Mouse (Mus musculus): ENCODE measurements at regions not wholly inside any gene's neighbourhood (a gene's known extent, or its start where the extent isn't known, plus 50 kb on each side); places are given as distances from the start of the nearest gene placed in this dataset.

GRCm38 (mm10) chr12:19387706-19388105 is 566.6 kb upstream of the Gm21863 start:
- peak; percentile 14 to 23 for DNase-seq (ENCODE audit: low spot score in 2 of 2)

Measured in frontal cortex, postnatal 36 days (tissue).